Mouse (Mus musculus) heart, adult 2 months (tissue): Measurements from ENCODE around the gene Gm2a.

Experiments used
- CTCF ChIP-seq: fragments of 200-600 bp; IDR thresholded peaks from 2 replicates; pipeline ENCODE4 v1.8.1; 2022; ENCODE audit warnings: antibody characterized with exemption, mild to moderate bottlenecking, moderate library complexity
- POLR2A ChIP-seq: fragments of 200-500 bp; IDR thresholded peaks from 2 replicates; pipeline ENCODE4 v1.6.1; 2011; ENCODE audit warnings: mild to moderate bottlenecking, low read depth, low read length, control low read depth; ENCODE audit not compliant: insufficient read depth

DNA sequence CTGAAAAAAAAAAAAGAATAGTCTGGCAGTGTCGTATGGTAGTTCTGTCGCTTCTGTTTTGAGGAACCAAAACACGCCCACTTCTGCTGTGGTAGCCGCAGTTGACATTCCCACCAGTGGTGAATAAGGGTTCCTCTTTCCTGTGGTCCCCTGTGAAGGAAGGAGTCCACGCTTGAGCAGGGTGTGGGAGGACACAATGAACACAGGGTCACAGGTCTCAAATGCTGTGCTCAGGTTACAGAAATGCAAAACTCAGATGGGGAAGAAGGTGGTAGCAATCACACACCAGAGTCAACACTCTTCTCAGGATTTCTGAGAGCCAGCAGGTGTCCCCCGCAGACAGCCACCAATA, 57.1 kb downstream of the Gm2a start:
- TF ChIP-seq CTCF (no peak), POLR2A (no peak)
